Mouse (Mus musculus): Measurements from ENCODE around the gene Mutyh. TPM values are rescaled to one million over a fixed set of nuclear protein-coding genes. Genes with fewer than 3 reads are reported as not detected.

Gene Mutyh
- 1 to 10 TPM; 2.0 to 3.5 TPM for total RNA-seq (2021)

DNA sequence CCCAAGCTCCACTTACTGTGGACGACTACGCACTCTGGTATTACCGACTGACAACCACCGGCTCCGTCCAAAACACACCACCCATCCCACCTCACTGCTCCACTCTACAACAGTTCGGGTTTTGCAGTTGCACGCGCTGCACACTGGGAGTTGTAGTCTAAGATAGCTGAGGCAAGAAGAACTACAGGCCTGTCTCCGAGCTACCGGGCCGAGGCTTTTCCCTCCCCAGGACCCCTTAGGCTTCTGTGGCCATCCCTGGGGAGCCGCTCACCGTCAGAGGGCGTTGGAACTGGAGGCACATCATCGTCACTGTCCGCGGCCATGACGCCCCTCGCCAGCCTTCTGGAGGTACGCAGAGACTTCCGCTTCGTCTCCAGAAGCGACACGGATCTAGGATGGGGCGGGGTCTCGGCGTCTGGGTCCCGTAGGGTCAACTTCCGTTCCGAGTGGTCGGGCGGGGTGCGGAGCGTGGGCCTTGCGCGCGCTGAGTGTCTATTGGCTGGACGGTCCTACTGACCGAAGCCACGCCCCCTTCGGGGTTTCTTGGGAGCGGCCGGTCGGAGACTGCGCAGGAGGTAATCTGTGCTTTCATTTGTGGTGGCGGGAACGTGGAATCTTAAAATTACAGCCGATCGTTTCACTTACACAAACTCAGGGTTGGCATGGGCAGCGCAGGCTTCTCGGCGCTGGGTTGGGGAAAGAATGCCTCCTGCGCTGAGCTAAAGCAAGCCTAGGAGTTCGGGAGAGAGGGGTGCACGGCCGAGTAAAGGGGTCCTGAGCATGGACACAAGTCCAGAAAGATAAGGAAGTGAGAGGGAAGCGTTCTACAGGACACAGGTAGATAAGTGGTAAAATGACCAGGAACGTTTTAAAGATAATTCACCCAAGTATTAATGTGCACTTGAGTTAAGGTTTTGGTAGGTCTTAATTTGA lies at the start of gene Mutyh, which contains the start of gene Toe1:
Gene Mutyh (plus strand): TSS at position 527 of the 933 bp plus-strand sequence.
Gene Toe1 (minus strand): TSS at position 444 of the 933 bp plus-strand sequence.
- intact Hi-C loops (cut with DNase I): no loop called here
- peak; percentile 92 to 98 for DNase-seq (ENCODE audit: extremely low spot score in 1 of 2, low spot score in 2 of 2)

DNA sequence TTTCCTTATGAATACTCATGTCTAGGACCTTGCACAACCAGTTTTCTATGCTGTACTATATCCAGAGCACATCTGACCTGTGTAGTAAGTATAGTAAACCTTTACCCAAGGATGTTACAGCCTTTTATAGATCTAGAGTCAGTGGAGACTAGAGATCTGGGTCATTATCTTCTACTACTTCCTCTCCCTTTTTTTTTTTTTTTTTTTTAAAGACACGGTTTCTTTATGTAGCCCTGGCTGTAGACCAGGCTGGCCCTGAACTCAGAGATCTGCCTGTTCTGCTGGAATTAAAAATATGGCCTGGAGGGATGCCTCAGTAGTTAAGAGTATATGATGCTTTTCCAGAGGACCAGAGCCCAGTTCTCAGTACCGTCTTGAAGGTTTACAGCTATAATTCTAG lies 45.6 kb upstream of the Mutyh start:
- intact Hi-C loops (cut with DNase I): no loop called here
- no peak for DNase-seq (ENCODE audit: extremely low spot score in 1 of 2, low spot score in 2 of 2)

DNA sequence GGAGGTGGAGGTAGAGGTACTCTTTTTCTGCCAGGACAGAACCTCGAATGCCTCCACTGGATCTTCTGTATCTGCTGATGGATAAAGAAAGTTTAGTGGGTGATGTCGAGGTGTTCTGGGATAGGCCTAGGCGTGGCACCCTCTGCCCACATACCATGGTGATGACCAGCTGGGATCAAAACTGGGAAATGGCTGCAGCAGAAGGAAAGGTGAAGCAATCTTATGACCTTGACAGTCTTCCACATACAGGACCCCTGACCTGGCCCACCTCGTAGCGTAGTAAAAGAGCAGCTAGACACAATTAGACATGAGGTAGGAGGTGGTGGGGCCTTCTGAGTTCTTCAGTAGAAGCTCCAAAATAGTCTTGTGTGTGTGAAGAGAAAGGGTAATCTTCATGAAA lies 43.5 kb upstream of the Mutyh start:
- no peak for DNase-seq (ENCODE audit: extremely low spot score in 1 of 2, low spot score in 2 of 2)

DNA sequence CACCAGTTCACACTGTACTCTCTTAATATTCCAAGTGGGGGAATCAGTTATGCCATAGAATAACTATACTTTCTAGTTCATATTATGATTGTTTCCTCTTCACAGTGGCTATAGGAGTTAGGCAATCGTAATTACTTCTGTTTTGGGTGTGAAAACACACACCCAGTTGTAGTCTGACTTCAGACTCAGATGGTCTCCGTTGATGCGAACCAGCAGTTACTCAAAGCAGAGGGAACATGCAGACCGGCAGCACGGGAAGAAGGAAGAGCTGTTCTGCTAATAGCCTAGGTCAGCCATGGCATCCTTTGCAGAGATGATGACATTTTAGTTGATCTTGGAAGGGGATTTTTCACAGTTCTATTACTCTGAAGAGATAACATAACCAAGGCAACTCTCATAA lies 39.0 kb upstream of the Mutyh start:
- intact Hi-C loops (cut with DNase I): no loop called here
- no peak for DNase-seq (ENCODE audit: extremely low spot score in 1 of 2, low spot score in 2 of 2)

More for the DNA sequence above, 43.5 kb upstream of the Mutyh start:
- intact Hi-C loops (cut with DNase I): no loop called here

DNA sequence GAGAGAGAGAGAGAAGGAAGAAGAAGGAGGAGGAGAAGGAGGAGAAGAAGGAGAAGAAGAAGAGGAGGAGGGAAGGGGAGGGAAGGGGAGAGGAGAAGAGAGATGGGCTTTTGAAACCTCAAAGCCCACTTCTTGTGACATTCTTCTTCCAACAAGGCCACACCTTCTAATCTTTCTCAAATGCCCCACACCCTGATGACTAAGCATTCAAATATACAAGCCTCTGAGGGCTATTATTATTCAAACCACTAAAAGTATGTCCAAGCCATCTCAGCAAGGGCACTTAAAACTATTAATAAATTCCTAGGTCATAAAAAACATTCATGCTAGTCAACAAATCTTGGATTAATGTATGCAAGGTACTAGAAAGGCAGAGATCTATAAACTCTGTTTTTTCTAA lies 38.5 kb upstream of the Mutyh start:
- no peak for DNase-seq (ENCODE audit: extremely low spot score in 1 of 2, low spot score in 2 of 2)
- intact Hi-C loops (cut with DNase I): no loop called here

DNA sequence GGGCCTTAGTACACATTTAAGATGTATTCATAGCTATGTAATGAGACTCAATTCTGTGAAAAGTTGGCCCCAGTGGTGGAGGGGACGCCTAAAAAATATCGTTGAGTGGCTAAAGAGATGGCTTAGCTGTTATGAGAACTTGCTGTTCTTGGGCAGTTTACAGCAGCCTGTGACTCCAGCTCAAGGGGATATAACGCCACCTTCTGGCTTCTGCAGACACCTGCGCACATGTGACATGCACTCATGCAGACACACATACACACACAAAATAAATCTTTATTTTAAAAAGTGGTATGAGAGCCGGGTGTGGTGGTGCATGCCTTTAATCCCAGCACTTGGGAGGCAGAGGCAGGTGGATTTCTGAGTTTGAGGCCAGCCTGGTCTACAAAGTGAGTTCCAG lies 31.1 kb upstream of the Mutyh start:
- DNase-seq (ENCODE audit: extremely low spot score in 1 of 2, low spot score in 2 of 2): no peak
- intact Hi-C loops (cut with DNase I): no loop called here

DNA sequence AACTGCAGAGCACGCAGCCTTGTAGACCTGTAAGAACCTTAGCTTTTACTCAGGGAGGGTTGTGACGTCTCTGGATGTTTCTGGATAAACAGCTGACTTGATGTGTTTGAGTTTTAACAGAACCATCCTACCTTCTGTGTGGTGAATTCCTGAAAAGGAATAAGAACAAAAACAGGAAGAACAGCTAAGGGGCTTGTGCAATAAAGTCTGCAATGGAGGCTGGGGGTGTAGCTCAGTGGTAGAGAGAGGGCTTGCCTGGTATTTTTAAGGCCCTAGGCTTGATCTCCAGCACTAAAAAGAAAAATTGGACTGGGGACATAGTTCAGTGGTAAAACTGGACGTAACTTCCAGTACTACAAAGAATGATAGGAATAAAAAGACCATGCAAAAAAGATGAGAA lies 30.4 kb upstream of the Mutyh start:
- DNase-seq (ENCODE audit: extremely low spot score in 1 of 2, low spot score in 2 of 2): no peak
- intact Hi-C loops (cut with DNase I): no loop called here

DNA sequence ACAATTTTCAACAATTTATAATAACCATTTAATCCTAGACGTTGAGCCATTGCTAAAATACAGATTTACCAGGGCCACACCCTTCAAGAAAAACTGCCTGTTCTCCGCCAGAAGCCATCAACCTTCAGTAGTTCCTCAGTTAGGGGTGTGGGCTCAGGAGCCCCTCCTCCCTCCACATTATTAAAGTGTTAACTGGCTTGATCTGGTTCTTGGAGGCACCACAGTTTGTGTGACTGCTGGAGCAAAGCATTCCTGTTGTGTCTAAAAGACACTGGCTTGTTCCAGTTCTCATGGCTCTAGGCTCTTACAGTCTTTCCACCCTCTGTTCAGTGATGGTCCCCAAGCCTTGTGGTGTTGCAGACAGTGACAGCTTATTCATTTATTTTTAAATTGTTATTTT lies 27.0 kb upstream of the Mutyh start:
- intact Hi-C loops (cut with DNase I): no loop called here
- no peak for DNase-seq (ENCODE audit: extremely low spot score in 1 of 2, low spot score in 2 of 2)

DNA sequence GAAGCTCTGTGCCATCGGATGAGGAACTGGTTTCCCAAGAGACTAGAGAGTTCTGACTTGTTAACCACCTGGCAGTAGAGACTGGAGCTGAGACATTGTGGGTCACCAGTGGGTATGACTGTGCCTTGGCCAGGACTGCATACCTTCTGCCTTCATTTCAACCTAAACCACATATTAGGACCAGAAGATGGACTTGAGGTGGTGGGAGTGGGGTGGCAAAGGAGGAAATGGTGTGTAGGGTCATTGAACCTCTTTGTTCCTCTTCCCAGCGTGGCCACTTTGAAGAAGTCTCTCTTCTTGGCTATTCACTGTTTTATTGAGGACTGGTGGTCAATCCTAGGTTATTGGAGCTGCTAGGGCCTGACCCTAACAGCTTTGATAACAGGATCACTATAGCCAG lies 26.2 kb upstream of the Mutyh start:
- no peak for DNase-seq (ENCODE audit: extremely low spot score in 1 of 2, low spot score in 2 of 2)
- intact Hi-C loops (cut with DNase I): no loop called here

DNA sequence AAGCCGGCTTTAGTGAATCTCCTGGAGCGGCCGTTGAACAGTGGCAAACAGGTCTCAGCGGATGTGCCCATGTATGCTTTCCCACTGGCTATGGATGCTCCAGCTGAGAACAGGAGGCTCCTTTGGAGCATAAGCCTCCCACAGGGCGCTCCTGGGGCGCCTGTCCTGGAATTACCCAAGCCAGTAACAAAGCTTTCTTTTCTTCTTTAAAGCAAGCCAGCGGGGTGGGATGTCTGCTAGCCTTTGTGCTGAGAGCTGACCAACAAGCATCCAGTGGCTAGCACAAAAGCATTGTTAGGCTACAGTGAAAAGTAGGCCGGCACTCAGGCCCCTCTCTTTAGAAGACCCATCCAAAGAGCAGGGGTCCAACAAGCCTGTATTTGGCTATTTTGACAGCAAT lies 25.4 kb upstream of the Mutyh start:
- intact Hi-C loops (cut with DNase I): no loop called here
- no peak for DNase-seq (ENCODE audit: extremely low spot score in 1 of 2, low spot score in 2 of 2)

DNA sequence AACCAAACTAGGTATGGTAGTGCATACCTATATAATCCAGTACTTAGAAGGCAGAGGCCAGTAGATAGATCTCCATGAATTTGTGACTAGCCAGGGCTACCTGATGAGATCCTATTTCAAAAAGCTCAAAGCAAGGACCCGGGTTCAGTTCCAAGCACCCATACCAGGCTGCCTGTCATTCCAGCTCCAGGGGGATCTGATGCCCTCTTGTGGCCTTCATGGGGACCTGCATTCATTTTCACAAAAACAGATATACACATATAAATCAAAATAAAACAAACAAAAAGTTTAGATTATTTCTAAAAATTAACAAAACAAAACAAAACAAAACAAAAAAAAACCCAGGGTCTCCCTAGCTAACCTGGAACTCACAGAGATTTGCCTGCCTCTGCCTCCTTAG lies 20.9 kb upstream of the Mutyh start:
- DNase-seq (ENCODE audit: extremely low spot score in 1 of 2, low spot score in 2 of 2): no peak
- intact Hi-C loops (cut with DNase I): no loop called here

DNA sequence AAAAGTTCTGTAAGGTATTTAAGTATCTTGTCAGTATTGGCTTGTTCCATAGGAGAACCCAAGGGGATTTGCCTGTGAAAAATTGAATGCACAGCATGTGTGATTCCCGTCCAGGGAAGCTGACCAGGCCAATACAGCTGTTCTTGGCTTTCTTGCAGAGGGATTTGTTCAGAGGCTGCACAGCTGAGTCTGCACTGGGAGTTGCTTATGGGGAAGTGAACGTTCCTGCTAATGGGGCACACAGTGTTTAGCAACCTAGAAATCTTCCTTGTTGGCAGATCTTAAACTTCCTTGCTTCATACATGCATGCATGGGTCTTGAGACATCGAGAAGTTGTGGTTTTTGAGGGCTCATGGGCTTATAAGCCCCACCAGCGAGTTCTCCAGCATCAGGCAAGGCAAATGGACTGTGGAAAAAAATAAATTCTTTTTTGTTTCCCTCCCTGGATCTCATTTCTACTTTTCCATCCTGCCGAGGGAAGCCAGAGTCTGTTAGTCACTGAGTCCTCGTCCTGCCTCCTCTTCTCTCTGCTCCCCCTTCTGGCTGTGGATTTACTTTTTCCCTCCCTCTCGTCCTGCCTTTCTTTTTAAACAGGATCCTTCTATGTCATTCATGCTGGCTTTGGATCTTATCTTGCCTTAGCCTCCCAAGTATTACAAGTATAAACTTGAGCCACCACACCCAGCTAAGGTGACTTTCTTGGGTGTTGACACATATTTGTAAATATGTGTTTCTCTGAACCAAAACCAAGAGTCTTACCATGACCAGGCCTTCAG lies 19.4 kb upstream of the Mutyh start:
- no peak for DNase-seq (ENCODE audit: extremely low spot score in 1 of 2, low spot score in 2 of 2)
- intact Hi-C loops (cut with DNase I): no loop called here

DNA sequence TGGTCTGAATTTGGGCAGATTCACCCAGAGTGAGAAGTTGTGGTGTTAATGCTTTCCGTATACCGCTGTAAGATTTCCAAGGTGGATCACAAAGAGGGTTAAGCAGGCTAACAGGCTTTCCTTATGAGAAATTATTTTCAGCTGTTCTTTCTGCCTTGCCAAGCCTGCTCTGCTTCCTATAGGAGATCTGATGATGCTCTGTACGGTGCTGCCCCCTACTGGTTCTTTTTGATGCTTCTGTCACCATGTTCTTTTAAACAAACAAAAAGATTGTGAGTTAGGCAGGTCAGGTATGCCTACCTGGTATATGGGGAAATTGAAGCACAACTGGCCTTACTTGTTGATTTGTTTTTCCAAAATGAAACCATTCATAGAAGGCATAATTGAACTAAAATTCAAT lies 18.6 kb upstream of the Mutyh start:
- intact Hi-C loops (cut with DNase I): loop anchor here (1.0 kb wide), 1 partner anchor 70 kb away; no protein-coding TSS in a partner anchor
- peak; percentile 81 to 87 for DNase-seq (ENCODE audit: extremely low spot score in 1 of 2, low spot score in 2 of 2)

DNA sequence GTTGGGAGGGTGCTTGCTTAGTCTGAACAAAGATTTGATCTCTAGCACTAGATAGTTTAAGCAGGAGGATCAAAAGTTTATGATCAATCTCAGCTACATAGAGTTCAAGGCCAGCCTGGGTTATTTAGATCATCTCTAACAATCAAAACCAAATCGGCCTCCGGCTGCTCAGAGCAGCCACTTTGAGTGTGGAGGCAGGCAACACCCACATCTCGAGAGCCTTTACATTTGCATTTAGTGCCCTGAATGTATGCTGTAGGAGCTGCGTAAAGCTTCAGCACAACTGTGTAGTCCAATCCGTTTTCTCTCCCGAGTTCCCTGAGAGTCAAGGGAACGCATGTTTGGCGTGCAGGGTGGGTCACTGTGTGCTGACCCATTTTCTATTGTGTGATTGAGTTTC lies 15.1 kb upstream of the Mutyh start:
- intact Hi-C loops (cut with DNase I): no loop called here
- DNase-seq (ENCODE audit: extremely low spot score in 1 of 2, low spot score in 2 of 2): no peak

DNA sequence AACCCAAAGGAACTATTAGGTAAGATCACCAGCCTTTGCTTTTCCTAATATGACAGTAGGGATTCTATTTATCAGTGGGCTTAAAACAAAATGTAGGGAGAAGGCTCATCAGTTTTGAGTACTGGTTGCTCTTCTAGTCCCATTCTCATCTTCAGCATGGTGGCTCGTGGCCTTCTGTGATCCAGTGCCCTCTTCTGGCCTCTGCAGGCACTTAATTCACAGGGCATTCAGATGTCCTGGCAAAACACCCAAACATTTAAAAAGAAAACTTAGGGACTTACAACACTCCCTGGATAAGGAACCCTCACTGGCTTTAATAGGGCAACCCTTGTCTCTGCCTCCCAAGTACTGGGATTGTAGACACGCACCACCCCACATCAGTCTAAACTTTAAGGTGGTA lies 13.2 kb upstream of the Mutyh start:
- intact Hi-C loops (cut with DNase I): no loop called here
- no peak for DNase-seq (ENCODE audit: extremely low spot score in 1 of 2, low spot score in 2 of 2)

DNA sequence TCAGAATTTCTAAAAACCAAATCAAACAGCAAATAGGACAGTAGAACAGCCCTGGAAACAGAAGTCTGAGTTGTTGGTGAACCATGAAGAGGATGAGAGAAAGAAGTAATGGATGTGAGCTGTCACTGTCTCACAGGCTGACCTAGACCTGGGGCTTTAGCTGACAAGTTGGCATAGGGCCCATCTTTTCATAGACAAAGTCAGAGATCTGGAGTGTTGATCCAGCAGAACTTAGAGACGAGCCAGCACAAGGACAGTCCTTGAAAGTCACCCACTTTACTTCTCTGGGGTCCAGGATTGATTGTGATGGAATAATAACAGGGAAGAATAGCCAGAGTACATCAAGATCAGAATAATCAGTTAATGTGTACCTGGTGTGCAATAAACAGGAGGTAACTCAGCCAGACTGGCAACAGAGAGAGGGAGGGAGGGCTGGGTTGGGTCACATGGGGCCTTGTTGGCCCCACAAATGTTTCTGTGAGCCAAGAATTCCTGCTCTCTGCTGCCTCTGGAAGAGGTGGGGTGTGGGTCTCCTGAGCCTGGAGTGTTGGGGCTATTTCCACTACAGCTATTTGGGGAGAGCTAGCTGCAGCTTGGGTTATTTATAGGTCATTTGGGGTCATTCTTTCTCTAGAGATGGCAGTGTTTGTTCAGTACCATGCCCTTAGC lies 10.9 kb upstream of the Mutyh start:
- intact Hi-C loops (cut with DNase I): no loop called here

DNA sequence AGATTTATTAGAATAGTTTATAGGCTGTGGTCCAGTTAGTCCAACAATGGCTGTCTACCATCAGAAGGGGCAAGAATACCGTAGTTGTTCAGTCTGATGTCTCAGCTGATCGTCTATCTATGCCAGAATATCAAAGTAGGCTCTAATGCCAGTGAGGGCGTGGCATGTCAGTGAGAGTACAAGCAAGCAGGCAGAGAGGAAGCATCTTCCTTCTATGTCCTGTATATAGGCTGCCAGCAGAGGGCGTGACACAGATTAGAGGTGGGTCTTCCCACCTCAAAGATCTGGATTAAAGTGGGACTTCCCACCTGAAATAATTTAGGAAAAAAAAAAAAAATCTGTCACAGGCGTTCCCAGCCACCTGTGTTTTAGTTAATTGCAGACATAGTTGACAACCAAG lies 7.6 kb upstream of the Mutyh start:
- DNase-seq (ENCODE audit: extremely low spot score in 1 of 2, low spot score in 2 of 2): no peak
- intact Hi-C loops (cut with DNase I): no loop called here

More for the DNA sequence above, 10.9 kb upstream of the Mutyh start:
- DNase-seq (ENCODE audit: extremely low spot score in 1 of 2, low spot score in 2 of 2): no peak

DNA sequence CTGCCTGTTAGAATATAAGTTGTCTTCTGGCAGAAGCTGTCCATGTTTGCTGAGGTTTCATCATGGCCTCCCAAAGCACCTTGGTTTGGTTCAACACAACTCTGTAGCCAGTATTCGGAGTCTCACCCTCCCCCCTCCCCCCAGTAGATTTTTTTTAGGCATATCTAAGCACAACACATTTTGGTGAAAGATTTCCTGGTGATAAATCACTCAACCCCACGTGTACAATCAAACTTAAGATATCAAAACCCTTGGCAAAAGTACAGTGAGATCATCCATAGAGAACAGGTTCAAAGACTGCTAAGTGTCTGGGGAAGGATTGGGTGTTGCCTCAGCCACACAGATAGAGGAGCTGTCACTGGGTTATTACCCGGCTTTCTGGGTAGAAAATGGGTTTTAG lies 3.5 kb downstream of the Mutyh start:
- intact Hi-C loops (cut with DNase I): no loop called here
- DNase-seq (ENCODE audit: extremely low spot score in 1 of 2, low spot score in 2 of 2): no peak

DNA sequence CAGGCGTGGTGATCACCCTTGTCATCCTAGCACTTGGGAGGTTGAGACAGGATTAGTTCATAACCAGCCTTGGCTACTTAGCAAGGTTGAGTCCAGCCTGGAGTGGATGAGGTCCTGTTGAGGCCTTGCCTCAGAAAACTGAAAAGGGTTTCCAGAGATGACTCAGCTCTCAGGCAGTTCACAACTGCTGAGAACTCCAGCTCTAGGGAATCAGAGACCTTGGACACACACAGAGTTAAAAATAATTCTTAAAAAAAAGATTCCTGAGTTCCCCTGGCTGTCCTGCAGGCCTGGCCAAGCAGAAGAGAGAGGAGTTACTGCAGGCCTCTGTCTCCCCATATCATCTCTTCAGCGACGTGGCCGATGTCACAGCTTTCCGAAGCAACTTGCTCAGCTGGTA lies 7.8 kb downstream of the Mutyh start:
- no peak for DNase-seq (ENCODE audit: extremely low spot score in 1 of 2, low spot score in 2 of 2)
- intact Hi-C loops (cut with DNase I): no loop called here
